Mouse (Mus musculus) embryo, embryonic 9.5 days (tissue): ENCODE measurements around the gene Gas7.
A peak's percentile ranks its signal among the peaks of the same experiment; 100 is the strongest.

Experiments
- DNase-seq: peaks from one replicate; pipeline ENCODE4 v3.0.0-alpha.2; 2017; ENCODE audit errors: extremely low spot score

Gas7 gene

GRCm38 (mm10) chr11:67454874-67455526 is at the start of gene Gas7:
Gene Gas7, plus strand, starts transcription at chr11:67455437.
- peak; percentile 67 for DNase-seq

GRCm38 (mm10) chr11:67414346-67414940 is 40.8 kb upstream of the Gas7 start:
- DNase-seq = no peak

- DNase-seq = no peak
Observed at GRCm38 (mm10) chr11:67423575-67423974, 31.7 kb upstream of the Gas7 start.

GRCm38 (mm10) chr11:67428196-67428595 is 27.0 kb upstream of the Gas7 start:
- DNase-seq = peak; percentile 46

GRCm38 (mm10) chr11:67429836-67430235 is 25.4 kb upstream of the Gas7 start:
- no peak for DNase-seq

- no peak for DNase-seq
Observed at GRCm38 (mm10) chr11:67431116-67431645, 24.1 kb upstream of the Gas7 start.

GRCm38 (mm10) chr11:67431864-67432263 is 23.4 kb upstream of the Gas7 start:
- DNase-seq = peak; percentile 4

GRCm38 (mm10) chr11:67433763-67434162 is 21.5 kb upstream of the Gas7 start:
- DNase-seq = no peak

GRCm38 (mm10) chr11:67438746-67439145 is 16.5 kb upstream of the Gas7 start:
- DNase-seq = no peak

GRCm38 (mm10) chr11:67445058-67445825 is 10.0 kb upstream of the Gas7 start:
- no peak for DNase-seq

- no peak for DNase-seq
Observed at GRCm38 (mm10) chr11:67451525-67451924, 3.7 kb upstream of the Gas7 start.

- peak; percentile 50 for DNase-seq
Observed at GRCm38 (mm10) chr11:67455527-67455981, 317 bp downstream of the Gas7 start.

GRCm38 (mm10) chr11:67456029-67456428 is 792 bp downstream of the Gas7 start:
- no peak for DNase-seq

GRCm38 (mm10) chr11:67458171-67458570 is 2.9 kb downstream of the Gas7 start:
- no peak for DNase-seq

- DNase-seq = no peak
Observed at GRCm38 (mm10) chr11:67467132-67467531, 11.9 kb downstream of the Gas7 start.

- DNase-seq = no peak
Observed at GRCm38 (mm10) chr11:67468846-67469245, 13.6 kb downstream of the Gas7 start.

GRCm38 (mm10) chr11:67474590-67474989 is 19.4 kb downstream of the Gas7 start:
- DNase-seq = no peak

GRCm38 (mm10) chr11:67479534-67479933 is 24.3 kb downstream of the Gas7 start:
- DNase-seq = no peak

GRCm38 (mm10) chr11:67480204-67480956 is 25.1 kb downstream of the Gas7 start:
- no peak for DNase-seq

GRCm38 (mm10) chr11:67481691-67482090 is 26.5 kb downstream of the Gas7 start:
- DNase-seq = no peak

- no peak for DNase-seq
Observed at GRCm38 (mm10) chr11:67482217-67482760, 27.1 kb downstream of the Gas7 start.
